Mouse (Mus musculus) MEL (cell line): ENCODE measurements around the gene Kremen2. TPM values are rescaled to one million over a fixed set of nuclear protein-coding genes. Genes with fewer than 3 reads are reported as not detected.

Experiments used
- DNase-seq: peaks from one replicate; pipeline ENCODE4 v3.0.0; 2011; ENCODE audit warnings: low read depth, low spot score
- H3K27ac ChIP-seq: 2 replicates; pipeline ENCODE4 v1.5.1; 2012; ENCODE audit warnings: low read depth, mild to moderate bottlenecking, control low read depth, low read length, moderate library complexity; ENCODE audit not compliant: control insufficient read depth
- H3K27me3 ChIP-seq, 2 experiments: fragments of 150-350 bp in 1 of 2; sonication (generic) in 1 of 2; 2 replicates each; pipeline ENCODE4 v1.6.1; 2012; ENCODE audit warnings: low read length in 2 of 2, mild to moderate bottlenecking in 2 of 2, improper control_type of control experiment in 1 of 2, moderate library complexity in 1 of 2; ENCODE audit not compliant: insufficient read depth in 2 of 2, control insufficient read depth in 1 of 2
- H3K36me3 ChIP-seq, 2 experiments: 2 replicates each; pipeline ENCODE4 v1.6.1; 2012 to 2014; ENCODE audit warnings: low read length in 2 of 2, improper control_type of control experiment in 1 of 2, inconsistent platforms in 1 of 2, mild to moderate bottlenecking in 1 of 2; ENCODE audit not compliant: insufficient read depth in 2 of 2, control insufficient read depth in 1 of 2
- H3K4me1 ChIP-seq, 2 experiments: fragments of 150-350 bp in 1 of 2; sonication (generic) in 1 of 2; 2 replicates each; pipeline ENCODE4 v1.6.1; 2012; ENCODE audit warnings: low read length in 2 of 2, improper control_type of control experiment in 1 of 2, mild to moderate bottlenecking in 1 of 2; ENCODE audit not compliant: insufficient read depth in 2 of 2, control insufficient read depth in 1 of 2
- H3K4me3 ChIP-seq, 2 experiments: fragments of 150-350 bp in 1 of 2; sonication (generic) in 1 of 2; 2 replicates each; pipeline ENCODE4 v1.5.1; 2012; ENCODE audit warnings: low read depth in 2 of 2, low read length in 2 of 2, mild to moderate bottlenecking in 2 of 2, moderate library complexity in 2 of 2, control low read depth in 1 of 2, improper control_type of control experiment in 1 of 2; ENCODE audit not compliant: control insufficient read depth in 1 of 2, insufficient read depth in 1 of 2
- H3K79me2 ChIP-seq: 2 replicates; pipeline ENCODE4 v1.6.1; 2012; ENCODE audit warnings: mild to moderate bottlenecking, low read length, moderate library complexity; ENCODE audit not compliant: control insufficient read depth, poor library complexity, insufficient read depth
- H3K9ac ChIP-seq: 2 replicates; pipeline ENCODE4 v1.6.1; 2012; ENCODE audit warnings: low read depth, mild to moderate bottlenecking, control low read depth, low read length, moderate library complexity; ENCODE audit not compliant: control insufficient read depth, poor library complexity, severe bottlenecking
- H3K9me3 ChIP-seq: fragments of 150-350 bp; sonication (generic); replicated peaks from 2 replicates; pipeline ENCODE4 v1.6.1; 2012; ENCODE audit warnings: mild to moderate bottlenecking, low read length, improper control_type of control experiment, moderate library complexity; ENCODE audit not compliant: insufficient read depth
- BHLHE40 ChIP-seq: IDR thresholded peaks from 2 replicates; pipeline ENCODE4 v1.6.1; 2012; ENCODE audit warnings: low read depth, mild to moderate bottlenecking, inconsistent platforms, low read length, improper control_type of control experiment, borderline replicate concordance
- CTCF ChIP-seq, 3 experiments: IDR thresholded peaks in 2 of 3; conservative IDR thresholded peaks in 1 of 3; 2 replicates each; pipeline ENCODE4 v1.5.1; 2011 to 2012; ENCODE audit warnings: low read length in 3 of 3, low read depth in 2 of 3, mild to moderate bottlenecking in 2 of 3, improper control_type of control experiment in 1 of 3, inconsistent platforms in 1 of 3, mixed read lengths in 1 of 3, moderate library complexity in 1 of 3; ENCODE audit not compliant: control insufficient read depth in 1 of 3, insufficient read depth in 1 of 3, poor library complexity in 1 of 3, severe bottlenecking in 1 of 3
- ELF1 ChIP-seq: IDR thresholded peaks from 2 replicates; pipeline ENCODE4 v1.6.1; 2014; ENCODE audit warnings: low read depth, mild to moderate bottlenecking, inconsistent platforms, low read length, improper control_type of control experiment, moderate library complexity
- EP300 ChIP-seq, 2 experiments: IDR thresholded peaks; 2 replicates each; pipeline ENCODE4 v1.6.1; 2011; ENCODE audit warnings: improper control_type of control experiment in 2 of 2, low read length in 2 of 2, low read depth in 1 of 2, mild to moderate bottlenecking in 1 of 2
- ETS1 ChIP-seq: IDR thresholded peaks from 2 replicates; pipeline ENCODE4 v1.6.1; 2012; ENCODE audit warnings: low read depth, mild to moderate bottlenecking, inconsistent platforms, low read length, improper control_type of control experiment, moderate library complexity
- GABPA ChIP-seq: IDR thresholded peaks from 2 replicates; pipeline ENCODE4 v1.6.1; 2012; ENCODE audit warnings: low read depth, mild to moderate bottlenecking, inconsistent platforms, low read length, improper control_type of control experiment, moderate library complexity
- GATA1 ChIP-seq: IDR thresholded peaks from 2 replicates; pipeline ENCODE4 v1.6.1; 2011; ENCODE audit warnings: low read depth, low read length, improper control_type of control experiment
- HCFC1 ChIP-seq: IDR thresholded peaks from 2 replicates; pipeline ENCODE4 v1.6.1; 2012; ENCODE audit warnings: low read depth, mild to moderate bottlenecking, inconsistent platforms, low read length, improper control_type of control experiment, moderate library complexity
- MAZ ChIP-seq: IDR thresholded peaks from 2 replicates; pipeline ENCODE4 v1.6.1; 2012; ENCODE audit warnings: low read depth, mild to moderate bottlenecking, inconsistent platforms, low read length, improper control_type of control experiment
- MXI1 ChIP-seq: IDR thresholded peaks from 2 replicates; pipeline ENCODE4 v1.6.1; 2011; ENCODE audit warnings: mild to moderate bottlenecking, low read depth, low read length, improper control_type of control experiment
- NELFE ChIP-seq: IDR thresholded peaks from 2 replicates; pipeline ENCODE4 v1.6.1; 2011; ENCODE audit warnings: low read depth, low read length, improper control_type of control experiment
- NRF1 ChIP-seq: IDR thresholded peaks from 2 replicates; pipeline ENCODE4 v1.6.1; 2014; ENCODE audit warnings: low read depth, mild to moderate bottlenecking, inconsistent platforms, low read length, improper control_type of control experiment, moderate library complexity; ENCODE audit not compliant: poor library complexity, insufficient read depth, severe bottlenecking
- RAD21 ChIP-seq: IDR thresholded peaks from 2 replicates; pipeline ENCODE4 v1.6.1; 2011; ENCODE audit warnings: mild to moderate bottlenecking, low read depth, low read length, improper control_type of control experiment
- RCOR1 ChIP-seq: IDR thresholded peaks from 2 replicates; pipeline ENCODE4 v1.6.1; 2012; ENCODE audit warnings: low read depth, mild to moderate bottlenecking, inconsistent platforms, low read length, improper control_type of control experiment
- SIN3A ChIP-seq: IDR thresholded peaks from 2 replicates; pipeline ENCODE4 v1.6.1; 2012; ENCODE audit warnings: low read length, improper control_type of control experiment, inconsistent platforms
- TAL1 ChIP-seq: IDR thresholded peaks from 2 replicates; pipeline ENCODE4 v1.6.1; 2012; ENCODE audit warnings: mild to moderate bottlenecking, inconsistent platforms, low read length, moderate library complexity, mixed read lengths
- TBP ChIP-seq: IDR thresholded peaks from 2 replicates; pipeline ENCODE4 v1.8.0; 2011; ENCODE audit warnings: low read depth, low read length, improper control_type of control experiment
- TCF12 ChIP-seq: IDR thresholded peaks from 2 replicates; pipeline ENCODE4 v1.6.1; 2014; ENCODE audit warnings: low read depth, mild to moderate bottlenecking, inconsistent platforms, low read length, improper control_type of control experiment, moderate library complexity
- USF2 ChIP-seq, 2 experiments: IDR thresholded peaks; 2 replicates each; pipeline ENCODE4 v1.6.1; 2011 to 2012; ENCODE audit warnings: improper control_type of control experiment in 2 of 2, low read length in 2 of 2, borderline replicate concordance in 1 of 2, inconsistent platforms in 1 of 2, low read depth in 1 of 2, mild to moderate bottlenecking in 1 of 2; ENCODE audit not compliant: insufficient read depth in 1 of 2
- ZKSCAN1 ChIP-seq: IDR thresholded peaks from 2 replicates; pipeline ENCODE4 v1.6.1; 2012; ENCODE audit warnings: low read depth, mild to moderate bottlenecking, inconsistent platforms, low read length, improper control_type of control experiment, moderate library complexity
- ZNF384 ChIP-seq: IDR thresholded peaks from 2 replicates; pipeline ENCODE4 v1.6.1; 2012; ENCODE audit warnings: low read depth, mild to moderate bottlenecking, inconsistent platforms, low read length, improper control_type of control experiment
- polyA plus RNA-seq, 2 experiments: library from polyadenylated mRNA; stranded (reverse) in 1 of 2; unstranded in 1 of 2; fragments of >175 nt in 1 of 2; fragments of >200 nt in 1 of 2; gene quantifications; 2 replicates each; pipeline versions ENCODE4 v1.2.1 to v1.2.4; 2012; ENCODE audit warnings: low replicate concordance in 2 of 2, low read depth in 1 of 2; ENCODE audit not compliant: insufficient read length in 2 of 2, insufficient read depth in 1 of 2, missing spikeins in 1 of 2
- total RNA-seq: library from RNA; depleted of rRNA; stranded (reverse); fragments of 300-350 nt; gene quantifications from 2 replicates; pipeline ENCODE4 v1.2.3, GENCODE M21; 2012

The Kremen2 gene
- total and polyA plus RNA-seq, 3 experiments, result 0.11 TPM; not detected in 2

- TF ChIP-seq CTCF (IDR thresholded peaks at IDR 0.05 in 2 of 3, conservative IDR thresholded peaks at IDR 0.05 in 1 of 3; ENCODE audit: control insufficient read depth in 1 of 3, insufficient read depth in 1 of 3, low read depth in 2 of 3, low read length in 3 of 3, poor library complexity in 1 of 3, severe bottlenecking in 1 of 3) (no peak), MAZ (no peak; the same call in 1 of the 2 replicates), ELF1 (no peak), TCF12 (no peak), BHLHE40 (no peak), MXI1 (peak; percentile 90), NRF1 (no peak), TBP (no peak), TAL1 (no peak), ZNF384 (no peak), EP300 (IDR thresholded peaks at IDR 0.05; ENCODE audit: low read depth in 1 of 2, low read length in 2 of 2) (no peak), USF2 (IDR thresholded peaks at IDR 0.05; ENCODE audit: borderline replicate concordance in 1 of 2, insufficient read depth in 1 of 2, low read depth in 1 of 2, low read length in 2 of 2) (no peak), RAD21 (no peak), HCFC1 (no peak), RCOR1 (0 out of 2 replicates have a peak, but pooled peaks have one; percentile 18), SIN3A (peak; percentile 96), GABPA (no peak), ETS1 (no peak), ZKSCAN1 (no peak), NELFE (no peak), GATA1 (no peak)
- no peaks in the 10 kb centered on the region for H3K36me3 ChIP-seq
- H3K27ac ChIP-seq, result peak within 1 kb of the TSS; percentile 53
- DNase-seq, result no peak
- peak within 1 kb of the TSS; percentile 84 for H3K9ac ChIP-seq
- H3K79me2 ChIP-seq, result no peaks in the 10 kb centered on the region; the same call in 1 of the 2 replicates
- H3K27me3 ChIP-seq, result no peaks in the 10 kb centered on the region
- H3K4me1 ChIP-seq, result peaks cover 0 to 5% of the 10 kb centered on the region in 2 experiments; a peak in 1 of 4 replicates
- peak within 1 kb of the TSS; percentile 72 to 76 for H3K4me3 ChIP-seq
- H3K9me3 ChIP-seq, result no peaks in the 10 kb centered on the region
Observed at GRCm38 (mm10) chr17:23740598-23741021, 5.0 kb downstream of the Kremen2 start, which contains the start of gene Paqr4. TSS of gene Paqr4 (minus strand) at chr17:23740867.
